Mouse (Mus musculus): ENCODE data around the gene Tbc1d10c. TPM values are rescaled to one million over a fixed set of nuclear protein-coding genes. Genes with fewer than 3 reads are reported as not detected.

The Tbc1d10c gene
- 26.1 and 34.7 TPM in 2 replicates for polyA plus RNA-seq (2015; fragmentation: Nextera tagmentation; extraction: Ambion mirVana)

DNA sequence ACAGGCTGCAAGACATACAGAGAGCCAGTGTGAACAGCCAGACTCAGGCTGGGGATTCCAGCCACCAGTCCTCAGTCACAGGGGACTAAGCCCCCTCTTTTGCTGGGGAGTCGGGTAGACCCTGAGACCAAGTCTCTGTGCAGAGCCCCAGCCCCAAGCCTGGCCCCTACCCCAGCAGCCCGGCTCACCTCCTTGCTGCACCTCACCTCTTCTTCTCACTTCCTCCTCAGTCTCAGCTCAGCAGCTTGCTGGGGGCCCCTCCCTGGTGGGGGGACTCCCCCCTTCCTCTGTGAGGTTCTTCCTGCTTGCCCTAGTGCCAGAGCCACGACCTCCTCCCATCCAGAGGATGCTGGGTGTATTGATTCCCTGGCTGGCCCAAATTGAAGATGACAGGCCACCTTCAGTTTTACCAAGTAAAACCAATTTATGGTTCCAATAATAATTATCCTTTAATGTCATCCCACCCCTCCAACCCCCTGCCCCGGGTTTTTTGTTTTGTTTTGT lies at the start of gene Tbc1d10c:
Gene Tbc1d10c (minus strand): TSS at position 454 of the 504 bp plus-strand sequence.

DNA sequence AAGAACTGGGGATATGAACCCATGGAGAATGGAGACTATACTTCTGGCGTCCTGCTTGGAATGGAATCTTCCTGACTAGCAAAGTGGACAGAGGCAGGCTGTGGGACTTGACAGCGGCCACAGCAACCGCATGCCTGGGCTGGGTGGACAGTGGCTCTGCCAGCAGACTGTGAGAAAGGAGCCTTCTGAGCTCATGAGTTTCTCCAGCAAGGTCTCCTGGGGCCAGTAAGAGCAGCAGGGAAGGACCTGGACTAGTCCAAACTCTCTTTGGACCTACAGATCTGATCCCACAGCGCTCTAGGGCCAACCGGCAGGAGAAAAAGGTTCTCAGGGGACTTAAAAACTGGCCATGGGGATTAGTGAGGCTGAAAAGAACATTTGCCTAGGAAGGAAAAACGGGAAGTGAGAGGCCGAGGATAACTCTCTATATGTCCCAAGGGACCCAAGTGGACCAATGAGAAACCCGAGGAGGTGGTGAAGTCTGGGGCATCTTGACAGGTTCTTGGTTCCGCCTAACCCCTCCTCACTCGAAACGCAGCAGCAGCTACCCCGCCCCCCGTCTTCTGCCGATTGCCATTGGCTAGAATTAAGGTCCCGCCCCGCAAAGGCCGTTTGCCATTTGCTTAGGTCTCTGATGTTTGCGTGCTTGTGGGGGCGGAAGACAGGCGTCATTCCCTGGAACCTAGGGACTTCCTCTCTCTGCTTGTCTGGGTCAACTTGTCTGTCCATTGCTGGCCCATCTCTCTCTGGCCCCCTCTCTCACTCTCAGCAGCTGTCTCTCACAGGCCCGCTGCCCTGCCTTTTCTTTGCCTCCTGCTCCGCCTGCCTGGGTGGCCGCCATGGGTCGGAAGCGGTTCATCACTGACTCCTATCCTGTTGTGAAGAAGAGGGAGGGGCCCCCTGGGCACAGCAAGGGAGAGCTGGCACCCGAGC lies 40.4 kb upstream of the Tbc1d10c start, which contains the start of gene Pold4:
Gene Pold4 (plus strand): TSS at position 647 of the 933 bp plus-strand sequence.

DNA sequence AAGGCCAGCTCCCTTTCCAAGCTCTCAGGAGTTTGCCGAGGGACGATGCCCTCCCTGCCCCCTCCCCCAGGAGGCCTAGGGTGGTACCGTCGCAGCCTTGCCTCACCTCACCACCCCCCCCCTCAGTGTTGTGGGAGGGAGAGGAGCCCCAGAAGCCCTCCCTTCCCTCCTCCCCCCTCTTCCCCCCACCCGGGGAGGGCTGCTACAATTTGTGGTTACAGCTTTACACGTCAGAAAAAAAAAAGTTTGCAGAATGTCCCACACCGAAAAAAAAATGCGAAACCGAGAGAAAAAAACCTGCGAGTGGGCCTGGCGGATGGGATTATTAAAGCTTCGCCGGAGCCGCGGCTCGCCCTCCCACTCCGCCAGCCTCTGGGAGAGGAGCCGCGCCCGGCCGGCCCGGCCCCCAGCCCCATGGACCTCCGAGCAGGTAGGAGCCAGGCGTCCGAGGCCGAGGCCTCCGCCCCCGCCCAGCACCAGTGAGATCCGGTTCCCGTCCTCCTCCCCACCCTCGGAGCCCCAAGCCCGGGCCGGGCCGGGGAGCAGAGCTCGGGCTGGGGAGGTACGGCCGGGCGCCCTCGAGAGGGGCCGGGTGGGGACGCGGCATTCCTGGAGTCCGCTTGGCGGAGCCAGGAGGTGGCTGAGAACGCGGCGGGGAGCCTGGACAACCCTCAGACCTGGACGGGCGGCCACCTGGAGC lies 23.1 kb upstream of the Tbc1d10c start, which contains the start of the genes Clcf1 and AC109138.7:
Gene Clcf1 (plus strand): TSS at position 168 of the 700 bp plus-strand sequence.
Gene AC109138.7 (plus strand): TSS at position 287 of the 700 bp plus-strand sequence.

DNA sequence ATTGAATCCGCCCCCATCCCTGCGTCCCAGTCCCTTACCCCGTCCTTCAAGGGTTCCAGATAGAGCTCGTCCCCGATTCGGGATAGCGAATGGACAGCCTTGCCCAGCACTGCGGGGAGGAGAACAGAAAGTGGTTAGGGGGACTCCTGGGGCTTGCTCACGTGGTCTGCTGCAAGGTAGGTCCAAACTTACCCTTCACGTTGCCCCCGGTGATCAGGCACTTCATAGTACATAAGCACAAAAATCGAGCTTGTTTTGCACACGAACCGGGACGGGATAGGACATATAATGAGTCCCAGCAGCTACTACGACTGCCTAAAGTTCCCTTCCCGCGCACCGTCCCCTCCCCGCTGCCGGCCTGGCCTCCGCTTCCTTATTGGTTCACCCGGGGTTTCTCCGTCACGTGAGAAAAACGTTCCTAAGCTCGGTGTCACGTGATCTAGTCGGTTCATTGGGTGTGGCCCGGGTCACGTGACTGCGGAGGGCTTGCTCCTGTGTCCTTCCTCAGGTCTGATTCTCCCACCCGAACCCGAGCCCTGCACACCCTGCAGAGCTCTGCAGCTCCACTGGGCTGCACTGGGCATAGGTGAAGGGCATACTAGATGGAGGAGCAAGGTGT lies 10.3 kb upstream of the Tbc1d10c start, which contains the start of gene Rad9a:
Gene Rad9a (minus strand): TSS at position 372 of the 619 bp plus-strand sequence.

DNA sequence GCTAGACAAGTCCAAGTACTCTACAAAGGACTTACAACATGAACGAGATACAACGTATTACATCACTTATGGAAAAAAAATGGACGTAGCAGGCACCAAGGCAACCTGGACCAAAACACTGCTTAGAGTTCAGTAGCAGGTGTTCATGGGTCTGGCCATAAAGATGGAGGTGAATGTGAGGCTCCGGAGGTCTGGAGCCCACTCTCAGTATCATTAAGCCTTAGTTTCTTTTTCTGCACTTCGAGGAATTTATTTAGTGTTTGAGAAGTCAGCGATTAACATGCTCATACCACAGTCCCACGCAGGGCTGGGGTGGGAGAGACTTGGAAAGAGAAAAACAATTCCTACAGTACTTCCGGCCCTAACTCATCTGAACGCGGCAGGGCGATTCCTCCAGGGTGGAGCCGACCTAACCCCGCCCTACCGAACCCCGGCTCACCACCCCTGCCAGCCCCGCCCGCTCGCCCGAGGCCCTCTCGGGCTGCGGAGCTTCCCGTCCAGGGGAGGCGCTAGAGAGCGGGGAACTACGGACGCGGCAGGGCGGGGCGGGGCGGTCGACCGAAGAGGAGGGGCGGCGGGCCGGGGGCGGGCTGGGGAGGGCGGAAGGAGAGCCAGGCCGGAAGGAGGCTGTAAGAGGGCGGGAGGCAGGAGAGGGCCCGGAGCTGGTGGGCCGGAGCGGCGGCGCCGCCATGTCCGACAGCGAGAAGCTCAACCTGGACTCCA lies 605 bp upstream of the Tbc1d10c start, which contains the start of gene Ppp1ca:
Gene Ppp1ca (plus strand): TSS at position 538 of the 723 bp plus-strand sequence.

DNA sequence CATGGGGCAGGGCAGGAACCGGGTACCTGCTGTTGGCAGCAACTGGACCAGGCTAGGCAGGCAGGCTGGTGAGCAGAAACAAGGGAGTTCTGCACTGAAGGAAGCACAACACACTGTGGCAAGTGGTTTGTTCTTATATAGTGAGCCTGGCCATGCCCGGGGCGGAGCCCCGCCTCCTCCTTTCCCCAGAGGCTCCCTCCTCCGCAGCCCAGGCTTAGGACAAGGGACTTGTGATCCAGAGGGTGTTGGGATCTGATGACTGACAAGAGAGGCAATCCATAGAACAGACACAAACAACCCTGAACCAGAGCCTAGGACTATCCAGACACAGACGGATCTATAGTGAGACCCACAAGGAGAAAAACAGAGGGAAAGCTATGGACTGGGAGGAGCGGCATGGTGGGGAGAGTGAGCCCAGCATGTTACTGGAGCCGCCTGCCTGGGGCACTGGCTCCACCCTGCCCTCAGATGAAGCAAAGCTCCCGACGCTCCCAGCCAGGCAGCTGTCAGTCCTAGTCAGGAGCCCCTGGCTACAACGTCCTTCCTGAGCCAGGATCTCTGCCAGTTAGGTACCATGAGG lies 15.6 kb downstream of the Tbc1d10c start, which contains the start of gene Carns1:
Gene Carns1 (minus strand): TSS at position 112 of the 580 bp plus-strand sequence.

DNA sequence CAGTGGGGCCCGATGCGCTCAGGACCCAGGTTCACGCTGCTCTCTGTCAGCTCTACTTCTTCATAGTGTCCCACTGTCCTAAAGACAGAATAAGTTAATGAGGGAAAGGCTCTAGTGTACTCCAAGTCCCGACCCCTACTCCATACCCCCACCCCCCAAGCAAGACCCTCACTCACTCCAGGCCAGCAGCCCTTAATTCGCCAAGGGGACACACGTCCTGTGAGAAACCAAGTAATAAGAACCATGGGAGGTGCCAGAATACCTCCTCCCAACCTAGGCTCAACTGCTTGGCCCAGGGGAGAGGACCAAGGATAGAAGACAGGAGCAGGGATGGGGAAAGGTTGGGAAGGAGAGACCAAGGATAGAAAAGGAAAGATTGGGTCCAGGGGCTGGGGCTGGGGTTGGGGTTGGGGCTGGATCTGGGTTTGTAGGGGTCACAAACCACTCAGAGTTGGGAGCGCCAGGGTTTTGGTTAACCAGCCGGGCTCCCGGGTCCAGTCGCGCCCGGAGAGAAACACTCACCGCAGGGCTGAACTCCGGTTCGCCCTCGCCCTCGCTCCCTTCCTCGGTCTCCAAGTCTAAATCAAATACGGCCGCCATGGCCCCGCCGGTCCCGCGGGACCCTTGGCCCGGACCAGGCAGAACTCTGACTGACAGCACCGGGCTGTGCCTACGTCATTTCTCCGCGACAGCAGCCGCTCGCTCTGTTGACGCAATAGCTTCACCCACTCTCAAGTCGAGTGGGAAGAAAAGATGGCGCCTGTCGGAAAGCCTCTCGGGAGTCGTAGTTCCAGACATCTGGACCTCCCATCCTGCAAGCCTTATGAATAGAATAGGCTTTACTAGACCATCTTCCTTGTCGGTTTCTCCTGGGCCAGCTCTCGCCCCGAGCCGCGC lies 28.2 kb downstream of the Tbc1d10c start, which contains the start of gene Rps6kb2:
Gene Rps6kb2 (minus strand): TSS at position 709 of the 897 bp plus-strand sequence.

DNA sequence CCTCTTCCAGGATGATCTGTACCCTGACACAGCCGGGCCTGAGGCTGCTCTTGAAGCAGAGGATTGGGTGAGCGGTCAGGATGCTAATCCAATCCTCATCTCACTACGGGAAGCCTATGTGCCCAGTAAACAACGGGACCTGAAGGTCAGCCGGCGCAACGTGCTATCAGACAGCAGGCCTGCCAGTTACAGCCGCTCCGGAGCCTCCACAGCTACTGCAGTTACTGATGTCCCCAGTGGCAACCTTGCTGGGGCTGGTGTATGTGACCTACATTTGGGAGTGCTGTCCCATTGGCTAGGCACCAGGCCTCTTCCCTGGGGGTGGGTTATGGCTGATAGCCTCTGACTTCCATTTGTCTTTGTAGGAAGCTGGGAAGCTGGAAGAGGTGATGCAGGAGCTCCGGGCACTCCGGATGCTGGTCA lies 37.8 kb downstream of the Tbc1d10c start, which contains the start of gene Ptprcap:
Gene Ptprcap (plus strand): TSS at position 373 of the 423 bp plus-strand sequence.

DNA sequence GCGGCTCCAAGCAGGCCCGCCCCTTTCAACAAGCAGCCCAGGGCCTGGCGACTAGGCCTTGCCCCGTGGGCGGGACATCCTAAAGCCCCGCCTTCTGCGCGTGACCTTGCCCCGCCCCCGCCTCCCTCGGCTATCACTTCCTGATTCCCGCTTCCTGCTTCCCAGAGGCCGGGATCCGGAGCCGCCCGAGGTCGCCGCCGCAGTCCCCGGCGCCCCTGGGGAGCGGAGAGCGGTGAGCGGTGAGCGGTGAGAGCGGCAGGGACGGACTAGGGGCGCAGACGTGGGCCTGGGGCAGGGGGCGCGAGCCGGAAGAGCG lies 42.6 kb downstream of the Tbc1d10c start, which contains the start of gene Coro1b:
Gene Coro1b (plus strand): TSS at position 129 of the 316 bp plus-strand sequence.

DNA sequence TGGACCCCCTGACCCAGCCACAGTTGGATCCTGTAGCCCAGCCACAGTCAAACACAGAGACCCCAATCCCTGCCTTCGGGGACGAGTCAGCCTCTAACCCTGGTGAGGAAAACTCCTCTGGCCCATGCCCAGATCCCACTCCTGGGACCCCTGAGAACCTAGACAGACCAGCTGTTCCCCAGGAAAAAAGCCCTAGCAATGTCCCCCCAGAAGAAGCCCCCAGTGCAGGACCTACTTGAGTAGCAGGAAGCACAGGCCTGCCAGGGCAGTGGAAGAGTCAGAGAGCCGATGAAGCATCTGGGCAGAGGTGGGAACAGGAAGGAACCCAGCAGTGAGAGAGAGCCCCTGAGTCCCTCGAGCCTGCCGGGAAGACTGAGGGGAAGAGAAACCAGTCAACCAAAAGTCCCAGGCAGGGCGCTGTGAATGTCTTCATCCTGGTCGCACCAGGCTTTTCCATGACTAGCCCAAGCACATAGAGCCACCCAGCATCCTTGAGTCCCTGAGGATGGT lies 47.3 kb downstream of the Tbc1d10c start, which contains the start of gene Cabp4:
Gene Cabp4 (minus strand): TSS at position 275 of the 510 bp plus-strand sequence.

DNA sequence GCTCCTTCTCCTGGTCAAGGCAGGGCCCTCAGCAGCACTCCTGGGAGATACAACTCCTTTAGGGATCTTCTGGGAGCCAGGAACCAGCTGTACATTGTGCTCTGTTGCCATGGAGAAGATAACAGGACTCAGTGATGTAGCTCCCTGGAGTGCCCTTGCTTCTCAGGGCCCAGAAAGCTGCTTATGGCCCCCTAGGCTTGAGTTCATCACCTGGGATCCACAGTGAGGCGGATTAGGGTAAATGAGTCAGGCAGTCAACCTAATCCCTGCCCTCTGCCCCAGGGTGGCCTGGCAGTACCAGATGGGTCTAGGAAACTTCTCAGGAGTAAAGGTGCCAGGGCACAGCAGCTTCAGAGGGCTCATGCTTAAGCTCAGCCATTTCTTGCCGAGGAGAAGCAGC lies 51.6 kb downstream of the Tbc1d10c start, which contains the start of gene Gpr152:
Gene Gpr152 (plus strand): TSS at position 342 of the 400 bp plus-strand sequence.

Other genes starting within 250 kb of the Tbc1d10c start
- 0.08 and 0.15 TPM in 2 replicates for gene Aldh3b3, start 232.6 kb downstream of the Tbc1d10c start, polyA plus RNA-seq (2015; fragmentation: Nextera tagmentation; extraction: Ambion mirVana)
- gene Aldh3b2, start 219.0 kb downstream of the Tbc1d10c start, polyA plus RNA-seq (2015; fragmentation: Nextera tagmentation; extraction: Ambion mirVana) = 0.45 and 0.91 TPM in 2 replicates
- gene Acy3, start 204.7 kb downstream of the Tbc1d10c start, polyA plus RNA-seq (2015; fragmentation: Nextera tagmentation; extraction: Ambion mirVana) = 7.9 and 9.8 TPM in 2 replicates
- 0.06 TPM in 1 of 2 replicates, not detected in the other for gene Tbx10, start 198.5 kb downstream of the Tbc1d10c start, polyA plus RNA-seq (2015; fragmentation: Nextera tagmentation; extraction: Ambion mirVana)
- 20.8 and 22.9 TPM in 2 replicates for gene Nudt8, start 190.7 kb downstream of the Tbc1d10c start, polyA plus RNA-seq (2015; fragmentation: Nextera tagmentation; extraction: Ambion mirVana)
- 0.71 and 0.87 TPM in 2 replicates for gene Gm49405, start 190.7 kb downstream of the Tbc1d10c start, polyA plus RNA-seq (2015; fragmentation: Nextera tagmentation; extraction: Ambion mirVana)
- 1.3 and 1.6 TPM in 2 replicates for gene Doc2g, start 188.0 kb downstream of the Tbc1d10c start, polyA plus RNA-seq (2015; fragmentation: Nextera tagmentation; extraction: Ambion mirVana)
- 162 and 170 TPM in 2 replicates for gene Ndufv1, start 178.5 kb downstream of the Tbc1d10c start, polyA plus RNA-seq (2015; fragmentation: Nextera tagmentation; extraction: Ambion mirVana)
- 309 and 335 TPM in 2 replicates for gene Gstp1, start 153.3 kb downstream of the Tbc1d10c start, polyA plus RNA-seq (2015; fragmentation: Nextera tagmentation; extraction: Ambion mirVana)
- gene Gstp2, start 145.3 kb downstream of the Tbc1d10c start, polyA plus RNA-seq (2015; fragmentation: Nextera tagmentation; extraction: Ambion mirVana) = 7.4 and 12.0 TPM in 2 replicates
- 30.1 and 31.1 TPM in 2 replicates for gene Gstp3, start 131.7 kb downstream of the Tbc1d10c start, polyA plus RNA-seq (2015; fragmentation: Nextera tagmentation; extraction: Ambion mirVana)
- 0.19 TPM in 1 of 2 replicates, not detected in the other for gene Cabp2, start 109.7 kb downstream of the Tbc1d10c start, polyA plus RNA-seq (2015; fragmentation: Nextera tagmentation; extraction: Ambion mirVana)
- 172 and 193 TPM in 2 replicates for gene Cdk2ap2, start 94.1 kb downstream of the Tbc1d10c start, polyA plus RNA-seq (2015; fragmentation: Nextera tagmentation; extraction: Ambion mirVana)
- 16.6 and 22.5 TPM in 2 replicates for gene Pitpnm1, start 91.3 kb downstream of the Tbc1d10c start, polyA plus RNA-seq (2015; fragmentation: Nextera tagmentation; extraction: Ambion mirVana)
- 46.8 and 51.7 TPM in 2 replicates for gene Aip, start 65.4 kb downstream of the Tbc1d10c start, polyA plus RNA-seq (2015; fragmentation: Nextera tagmentation; extraction: Ambion mirVana)
- gene Gpr152, start 51.5 kb downstream of the Tbc1d10c start, polyA plus RNA-seq (2015; fragmentation: Nextera tagmentation; extraction: Ambion mirVana) = not detected in 2 replicates
- 0.34 and 0.51 TPM in 2 replicates for gene Cabp4, start 47.3 kb downstream of the Tbc1d10c start, polyA plus RNA-seq (2015; fragmentation: Nextera tagmentation; extraction: Ambion mirVana)
- 83.9 and 109 TPM in 2 replicates for gene Coro1b, start 42.7 kb downstream of the Tbc1d10c start, polyA plus RNA-seq (2015; fragmentation: Nextera tagmentation; extraction: Ambion mirVana)
- gene Ptprcap, start 37.7 kb downstream of the Tbc1d10c start, polyA plus RNA-seq (2015; fragmentation: Nextera tagmentation; extraction: Ambion mirVana) = 54.1 and 74.8 TPM in 2 replicates
- gene Rps6kb2, start 27.9 kb downstream of the Tbc1d10c start, polyA plus RNA-seq (2015; fragmentation: Nextera tagmentation; extraction: Ambion mirVana) = 30.1 and 37.0 TPM in 2 replicates
- gene Carns1, start 15.8 kb downstream of the Tbc1d10c start, polyA plus RNA-seq (2015; fragmentation: Nextera tagmentation; extraction: Ambion mirVana) = 2.5 and 3.6 TPM in 2 replicates
- gene Ppp1ca, start 781 bp upstream of the Tbc1d10c start, polyA plus RNA-seq (2015; fragmentation: Nextera tagmentation; extraction: Ambion mirVana) = 442 and 443 TPM in 2 replicates
- 17.5 and 19.7 TPM in 2 replicates for gene Rad9a, start 10.4 kb upstream of the Tbc1d10c start, polyA plus RNA-seq (2015; fragmentation: Nextera tagmentation; extraction: Ambion mirVana)
- 3.2 and 4.0 TPM in 2 replicates for gene Clcf1, start 23.0 kb upstream of the Tbc1d10c start, polyA plus RNA-seq (2015; fragmentation: Nextera tagmentation; extraction: Ambion mirVana)
- not detected in 2 replicates for gene AC109138.7, start 23.1 kb upstream of the Tbc1d10c start, polyA plus RNA-seq (2015; fragmentation: Nextera tagmentation; extraction: Ambion mirVana)
- 30.2 and 35.5 TPM in 2 replicates for gene Pold4, start 40.6 kb upstream of the Tbc1d10c start, polyA plus RNA-seq (2015; fragmentation: Nextera tagmentation; extraction: Ambion mirVana)
- 4.7 and 6.3 TPM in 2 replicates for gene Ssh3, start 77.9 kb upstream of the Tbc1d10c start, polyA plus RNA-seq (2015; fragmentation: Nextera tagmentation; extraction: Ambion mirVana)
- 1.7 and 2.7 TPM in 2 replicates for gene Ankrd13d, start 91.9 kb upstream of the Tbc1d10c start, polyA plus RNA-seq (2015; fragmentation: Nextera tagmentation; extraction: Ambion mirVana)
- gene Grk2, start 114.9 kb upstream of the Tbc1d10c start, polyA plus RNA-seq (2015; fragmentation: Nextera tagmentation; extraction: Ambion mirVana) = 23.0 and 33.3 TPM in 2 replicates
- gene Kdm2a, start 207.0 kb upstream of the Tbc1d10c start, polyA plus RNA-seq (2015; fragmentation: Nextera tagmentation; extraction: Ambion mirVana) = 19.6 and 20.3 TPM in 2 replicates
- gene Rhod, start 248.1 kb upstream of the Tbc1d10c start, polyA plus RNA-seq (2015; fragmentation: Nextera tagmentation; extraction: Ambion mirVana) = 9.0 and 13.6 TPM in 2 replicates

Data from spleen, postnatal 0 days (tissue).